Mouse (Mus musculus): ENCODE results near the gene Msx2. TPM values are rescaled to one million over a fixed set of nuclear protein-coding genes. Genes with fewer than 3 reads are reported as not detected.
A peak's percentile ranks its signal among the peaks of the same experiment; 100 is the strongest.

Gene Msx2
- polyA plus RNA-seq, 1 experiment from 2014 or later: 0.09 TPM

DNA sequence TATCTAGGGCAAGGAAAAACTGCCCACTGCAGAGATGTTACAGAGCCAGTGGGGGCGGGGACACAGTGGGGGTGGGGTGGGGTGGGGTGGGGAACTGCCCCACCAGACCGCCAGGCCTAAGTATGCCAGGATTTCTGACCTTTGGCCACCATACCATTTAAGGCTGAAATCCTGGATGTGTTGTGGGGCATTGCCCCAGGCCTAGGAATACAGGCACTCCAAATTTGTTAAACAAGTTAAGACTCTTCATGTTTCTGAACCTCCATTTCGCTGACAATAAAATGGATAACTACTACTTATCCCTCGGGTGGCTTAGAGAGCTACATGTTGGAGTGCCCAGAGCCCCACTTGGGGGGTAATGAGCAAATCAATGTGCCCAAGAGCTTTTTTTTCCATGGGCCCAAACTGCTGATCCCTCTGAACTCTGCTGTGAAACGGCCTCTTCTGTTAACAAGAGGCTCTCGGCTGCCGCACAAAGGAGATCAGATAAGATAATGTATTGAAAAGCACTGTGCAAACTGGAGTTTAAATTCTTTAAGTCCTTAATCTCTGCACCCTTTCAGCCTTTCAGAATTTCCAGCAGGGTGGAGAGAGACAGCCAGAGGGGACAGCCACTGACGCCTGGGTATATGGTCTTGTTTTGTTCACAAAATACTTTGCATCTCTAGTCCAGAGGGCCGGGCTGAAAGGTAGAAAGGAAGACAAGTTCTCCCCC lies 2.3 kb downstream of the Msx2 start:
- DNase-seq (ENCODE audit: low spot score) (no peak), ATAC-seq (replicated peaks; ENCODE audit: low FRiP score, low TSS enrichment, low read depth) (no peak)
- WGBS: 18% methylated on average over 9 of the region's 9 CpGs

DNA sequence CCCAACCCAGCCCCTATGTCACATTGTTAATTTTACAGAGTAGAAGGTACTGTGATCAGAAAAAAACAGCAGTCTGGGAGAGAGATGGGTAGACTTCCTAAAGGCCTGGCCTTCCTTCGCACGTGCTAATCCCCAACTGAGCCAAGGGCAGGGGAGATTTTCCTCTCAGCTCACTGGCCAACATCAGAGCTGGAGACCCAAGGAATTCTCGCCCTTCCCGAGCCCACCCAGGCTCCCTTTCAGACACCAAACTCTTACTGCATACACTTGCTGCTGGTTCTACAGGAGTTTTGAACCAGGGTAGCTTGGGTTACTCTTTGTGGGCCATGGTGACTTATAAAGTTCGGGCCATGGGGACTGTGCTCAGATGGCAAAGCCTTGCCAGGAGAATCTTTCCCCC lies 3.1 kb downstream of the Msx2 start:
- ATAC-seq (replicated peaks; ENCODE audit: low FRiP score, low TSS enrichment, low read depth) (no peak), DNase-seq (ENCODE audit: low spot score) (no peak)
- H3K9me3 ChIP-seq (ENCODE audit: control insufficient read depth, low read length): no peaks in the 10 kb centered on the region
- H3K27ac ChIP-seq (ENCODE audit: low read depth): no peak overlapping the region
- no peaks in the 10 kb centered on the region for H3K36me3 ChIP-seq (ENCODE audit: control insufficient read depth, insufficient read depth, low read length)
- H3K9ac ChIP-seq (ENCODE audit: low read length): no peak overlapping the region
- 36% methylated on average over 5 of the region's 5 CpGs for WGBS
- H3K4me1 ChIP-seq (replicated peaks; ENCODE audit: control insufficient read depth, insufficient read depth, low read length): no peaks in the 10 kb centered on the region
- H3K4me2 ChIP-seq (ENCODE audit: low read length): no peak overlapping the region
- H3K4me3 ChIP-seq (ENCODE audit: low read depth, low read length): no peak overlapping the region
- H3K27me3 ChIP-seq (replicated peaks; ENCODE audit: control insufficient read depth, insufficient read depth, low read length): peaks cover 100% of the 10 kb centered on the region

More for the DNA sequence above, 2.3 kb downstream of the Msx2 start:
- Histone ChIP-seq H3K27me3 (replicated peaks; ENCODE audit: control insufficient read depth, insufficient read depth, low read length) (peaks cover 100% of the 10 kb centered on the region), H3K36me3 (ENCODE audit: control insufficient read depth, insufficient read depth, low read length) (no peaks in the 10 kb centered on the region), H3K4me2 (ENCODE audit: low read length) (no peak overlapping the region), H3K9me3 (ENCODE audit: control insufficient read depth, low read length) (no peaks in the 10 kb centered on the region), H3K27ac (ENCODE audit: low read depth) (no peak overlapping the region), H3K9ac (ENCODE audit: low read length) (no peak overlapping the region), H3K4me1 (replicated peaks; ENCODE audit: control insufficient read depth, insufficient read depth, low read length) (no peaks in the 10 kb centered on the region), H3K4me3 (ENCODE audit: low read depth, low read length) (no peak overlapping the region)

DNA sequence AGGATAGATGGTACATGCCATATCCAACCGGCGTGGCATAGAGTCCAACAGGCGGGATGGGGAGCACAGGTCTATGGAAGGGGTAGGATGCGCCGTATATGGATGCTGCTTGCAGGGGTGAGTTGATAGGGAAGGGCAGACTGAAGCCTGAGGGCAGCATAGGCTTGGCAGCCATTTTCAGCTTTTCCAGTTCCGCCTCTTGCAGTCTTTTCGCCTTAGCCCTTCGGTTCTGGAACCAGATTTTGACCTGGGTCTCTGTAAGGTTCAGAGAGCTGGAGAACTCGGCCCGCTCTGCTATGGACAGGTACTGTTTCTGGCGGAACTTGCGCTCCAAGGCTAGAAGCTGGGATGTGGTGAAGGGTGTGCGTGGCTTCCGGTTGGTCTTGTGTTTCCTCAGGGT lies 4.7 kb downstream of the Msx2 start:
- DNase-seq (ENCODE audit: low spot score): no peak
- no peak overlapping the region for H3K4me2 ChIP-seq (ENCODE audit: low read length)
- H3K4me1 ChIP-seq (replicated peaks; ENCODE audit: control insufficient read depth, insufficient read depth, low read length): no peaks in the 10 kb centered on the region
- H3K27ac ChIP-seq (ENCODE audit: low read depth): no peak overlapping the region
- WGBS: 48% methylated on average over 14 of the region's 14 CpGs
- no peaks in the 10 kb centered on the region for H3K9me3 ChIP-seq (ENCODE audit: control insufficient read depth, low read length)
- H3K9ac ChIP-seq (ENCODE audit: low read length): no peak overlapping the region
- no peaks in the 10 kb centered on the region for H3K36me3 ChIP-seq (ENCODE audit: control insufficient read depth, insufficient read depth, low read length)
- no peak overlapping the region for H3K4me3 ChIP-seq (ENCODE audit: low read depth, low read length)
- ATAC-seq (replicated peaks; ENCODE audit: low FRiP score, low TSS enrichment, low read depth): no peak
- H3K27me3 ChIP-seq (replicated peaks; ENCODE audit: control insufficient read depth, insufficient read depth, low read length): peaks cover 100% of the 10 kb centered on the region

DNA sequence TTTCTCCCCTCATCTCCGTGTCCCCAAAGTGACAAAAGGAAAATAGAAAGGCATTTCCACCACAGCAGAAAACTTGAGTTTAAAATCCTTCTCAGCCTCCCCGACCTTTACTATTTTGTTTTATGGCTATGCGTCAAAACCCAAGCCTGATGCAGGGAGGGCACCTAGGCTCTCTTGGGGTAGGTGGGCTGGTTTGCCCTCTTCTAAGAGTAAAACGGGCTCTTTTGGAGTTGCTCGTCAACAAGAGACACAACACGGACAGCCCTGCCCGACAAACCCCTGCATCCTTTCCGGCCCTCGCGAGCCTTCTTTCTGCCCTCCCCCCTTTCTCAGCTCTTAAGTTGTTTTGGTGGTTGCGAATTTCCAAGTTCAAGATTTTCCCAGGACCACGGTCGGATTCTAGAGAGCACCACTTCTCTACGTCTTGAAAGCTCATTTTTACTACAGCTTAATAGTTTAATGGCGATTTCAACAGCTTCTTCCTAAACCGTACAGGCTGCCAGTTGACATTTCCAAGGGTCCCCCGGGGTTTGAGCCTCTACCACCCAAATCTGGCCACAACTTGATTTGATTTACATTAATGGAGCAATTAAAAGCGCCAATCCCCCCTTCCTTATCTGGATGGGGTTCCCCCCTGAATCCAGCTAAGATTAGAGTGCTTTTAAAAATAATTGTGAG lies 6.5 kb downstream of the Msx2 start:
- H3K27me3 ChIP-seq (replicated peaks; ENCODE audit: control insufficient read depth, insufficient read depth, low read length): peaks cover 100% of the 10 kb centered on the region

DNA sequence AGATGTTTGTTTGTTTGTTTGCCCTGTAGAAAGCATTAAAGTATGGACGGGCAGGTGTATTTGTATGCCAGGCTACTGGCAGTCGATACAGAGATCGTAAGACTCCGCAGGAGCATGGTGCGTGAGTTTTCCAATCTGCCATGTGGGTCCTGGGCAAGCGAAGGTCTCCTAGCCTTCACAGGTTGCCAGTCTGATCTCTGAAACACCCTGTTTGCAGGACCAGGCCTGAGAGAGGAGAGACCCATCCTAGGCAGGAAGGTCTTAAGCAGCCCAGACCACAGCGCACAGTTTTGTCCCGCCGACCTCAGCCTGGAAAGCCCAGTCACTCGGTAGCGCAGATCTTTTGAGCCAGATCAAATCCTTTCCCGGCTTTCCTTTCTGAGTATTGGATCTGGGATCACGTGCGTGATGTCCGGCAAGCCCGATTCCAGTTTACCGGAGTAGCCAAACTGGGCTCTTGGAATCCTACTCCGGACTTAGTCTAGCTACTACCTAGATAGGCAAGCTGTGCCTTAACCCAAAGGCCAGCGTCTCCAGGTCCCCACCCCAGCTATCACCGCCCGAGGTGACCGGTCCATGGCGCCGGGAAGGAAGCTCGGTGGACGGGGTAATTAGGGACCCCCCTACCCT lies 7.6 kb downstream of the Msx2 start:
- Histone ChIP-seq H3K27ac (ENCODE audit: low read depth) (no peak overlapping the region), H3K36me3 (ENCODE audit: control insufficient read depth, insufficient read depth, low read length) (no peaks in the 10 kb centered on the region), H3K27me3 (replicated peaks; ENCODE audit: control insufficient read depth, insufficient read depth, low read length) (peaks cover 100% of the 10 kb centered on the region), H3K4me3 (ENCODE audit: low read depth, low read length) (no peak overlapping the region), H3K4me2 (ENCODE audit: low read length) (no peak overlapping the region), H3K4me1 (replicated peaks; ENCODE audit: control insufficient read depth, insufficient read depth, low read length) (peaks cover 3% of the 10 kb centered on the region; the same call in 1 of the 2 replicates), H3K9me3 (ENCODE audit: control insufficient read depth, low read length) (no peaks in the 10 kb centered on the region), H3K9ac (ENCODE audit: low read length) (no peak overlapping the region)
- ATAC-seq (replicated peaks; ENCODE audit: low FRiP score, low TSS enrichment, low read depth): no peak
- WGBS: 8% methylated on average over 26 of the region's 26 CpGs
- peak; percentile 56 for DNase-seq (ENCODE audit: low spot score)

More for the DNA sequence above, 6.5 kb downstream of the Msx2 start:
- Histone ChIP-seq H3K4me3 (ENCODE audit: low read depth, low read length) (no peak overlapping the region), H3K27ac (ENCODE audit: low read depth) (no peak overlapping the region), H3K36me3 (ENCODE audit: control insufficient read depth, insufficient read depth, low read length) (no peaks in the 10 kb centered on the region), H3K9me3 (ENCODE audit: control insufficient read depth, low read length) (no peaks in the 10 kb centered on the region), H3K4me1 (replicated peaks; ENCODE audit: control insufficient read depth, insufficient read depth, low read length) (peaks cover 3% of the 10 kb centered on the region; the same call in 1 of the 2 replicates), H3K4me2 (ENCODE audit: low read length) (no peak overlapping the region), H3K9ac (ENCODE audit: low read length) (no peak overlapping the region)
- no peak for DNase-seq (ENCODE audit: low spot score)
- WGBS: 8% methylated on average over 18 of the region's 18 CpGs
- ATAC-seq (replicated peaks; ENCODE audit: low FRiP score, low TSS enrichment, low read depth): no peak

DNA sequence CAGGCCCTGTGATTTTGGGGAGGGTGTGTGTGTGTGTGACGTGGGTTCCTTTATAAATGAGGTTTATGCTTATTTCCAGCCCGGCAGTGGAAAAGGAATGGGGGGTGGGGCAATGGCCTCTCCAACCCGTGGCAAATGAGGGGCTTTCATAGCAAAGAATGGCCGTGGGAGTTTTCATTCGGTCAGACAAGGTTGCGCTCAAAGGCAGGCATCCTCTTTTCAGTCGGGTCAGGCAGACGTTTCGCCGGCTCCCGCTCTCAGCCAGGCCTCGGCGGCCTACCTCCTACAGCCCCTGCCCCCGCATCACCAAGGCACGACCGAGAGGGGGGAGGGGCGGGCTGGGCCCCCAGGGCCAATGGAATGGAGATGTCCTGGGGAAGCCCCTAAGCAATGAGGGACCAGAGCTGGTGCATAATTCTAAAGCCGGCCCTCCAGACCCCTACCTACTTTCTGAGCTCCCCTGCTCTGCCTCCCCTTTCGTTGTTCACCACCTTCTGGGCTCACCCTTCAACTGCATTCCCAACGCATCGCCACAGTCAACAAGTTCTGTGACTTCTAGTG lies 8.4 kb downstream of the Msx2 start:
- Histone ChIP-seq H3K9me3 (ENCODE audit: control insufficient read depth, low read length) (no peaks in the 10 kb centered on the region), H3K36me3 (ENCODE audit: control insufficient read depth, insufficient read depth, low read length) (no peaks in the 10 kb centered on the region), H3K4me2 (ENCODE audit: low read length) (no peak overlapping the region), H3K9ac (ENCODE audit: low read length) (no peak overlapping the region), H3K27ac (ENCODE audit: low read depth) (no peak overlapping the region), H3K27me3 (replicated peaks; ENCODE audit: control insufficient read depth, insufficient read depth, low read length) (peaks cover 98% of the 10 kb centered on the region), H3K4me1 (replicated peaks; ENCODE audit: control insufficient read depth, insufficient read depth, low read length) (peaks cover 3% of the 10 kb centered on the region; the same call in 1 of the 2 replicates), H3K4me3 (ENCODE audit: low read depth, low read length) (no peak overlapping the region)
- no peak for ATAC-seq (replicated peaks; ENCODE audit: low FRiP score, low TSS enrichment, low read depth)
- 8% methylated on average over 21 of the region's 21 CpGs for WGBS
- DNase-seq (ENCODE audit: low spot score): no peak

DNA sequence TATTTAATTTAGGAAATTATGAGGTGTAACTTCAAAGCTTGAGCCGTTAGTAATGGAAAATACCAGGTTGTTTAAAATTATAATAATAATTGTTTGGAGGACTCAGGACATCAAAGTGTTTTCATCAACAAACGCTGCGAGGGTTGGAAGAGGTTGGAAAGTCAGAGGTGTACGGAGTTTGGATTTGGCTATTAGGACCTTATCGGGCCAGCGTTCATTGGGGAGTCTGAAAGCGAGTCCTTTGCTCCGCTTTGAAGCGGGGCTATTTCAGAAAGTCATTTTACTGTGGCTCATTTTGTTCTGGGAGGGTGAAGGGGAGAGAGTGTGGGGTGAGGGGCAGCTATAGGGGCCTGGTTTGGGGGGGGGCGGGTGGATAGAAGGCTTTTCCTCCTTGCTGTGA lies 8.9 kb downstream of the Msx2 start:
- no peak for ATAC-seq (replicated peaks; ENCODE audit: low FRiP score, low TSS enrichment, low read depth)
- H3K36me3 ChIP-seq (ENCODE audit: control insufficient read depth, insufficient read depth, low read length): no peaks in the 10 kb centered on the region
- no peak overlapping the region for H3K9ac ChIP-seq (ENCODE audit: low read length)
- no peak overlapping the region for H3K27ac ChIP-seq (ENCODE audit: low read depth)
- H3K9me3 ChIP-seq (ENCODE audit: control insufficient read depth, low read length): no peaks in the 10 kb centered on the region
- WGBS: 11% methylated on average over 10 of the region's 10 CpGs
- peaks cover 3% of the 10 kb centered on the region; the same call in 1 of the 2 replicates for H3K4me1 ChIP-seq (replicated peaks; ENCODE audit: control insufficient read depth, insufficient read depth, low read length)
- H3K27me3 ChIP-seq (replicated peaks; ENCODE audit: control insufficient read depth, insufficient read depth, low read length): peaks cover 95% of the 10 kb centered on the region
- H3K4me2 ChIP-seq (ENCODE audit: low read length): no peak overlapping the region
- no peak for DNase-seq (ENCODE audit: low spot score)
- no peak overlapping the region for H3K4me3 ChIP-seq (ENCODE audit: low read depth, low read length)

DNA sequence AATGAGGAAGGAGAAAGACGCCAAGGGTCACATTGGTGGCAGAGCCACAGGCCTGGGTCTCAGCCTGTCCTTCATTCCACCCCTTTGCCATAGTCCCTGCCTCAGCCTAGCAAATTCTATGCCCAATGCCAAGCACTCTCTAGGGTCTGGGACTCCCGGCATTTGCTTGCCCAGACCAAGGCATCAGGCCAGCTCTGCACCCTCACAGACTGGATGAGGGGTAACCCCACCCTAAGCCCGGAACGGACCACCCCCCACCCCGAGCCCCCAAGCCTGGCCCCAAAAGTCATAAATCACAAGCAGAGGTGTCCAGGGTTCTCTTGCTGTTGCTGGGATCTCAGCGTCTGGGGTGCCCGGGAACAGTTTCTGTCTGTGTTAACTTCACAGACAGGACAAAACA lies 9.8 kb downstream of the Msx2 start:
- peaks cover 93% of the 10 kb centered on the region for H3K27me3 ChIP-seq (replicated peaks; ENCODE audit: control insufficient read depth, insufficient read depth, low read length)
- H3K27ac ChIP-seq (ENCODE audit: low read depth): no peak overlapping the region
- DNase-seq (ENCODE audit: low spot score): peak; percentile 61
- H3K9ac ChIP-seq (ENCODE audit: low read length): no peak overlapping the region
- H3K36me3 ChIP-seq (ENCODE audit: control insufficient read depth, insufficient read depth, low read length): no peaks in the 10 kb centered on the region
- H3K4me3 ChIP-seq (ENCODE audit: low read depth, low read length): no peak overlapping the region
- H3K4me1 ChIP-seq (replicated peaks; ENCODE audit: control insufficient read depth, insufficient read depth, low read length): peaks cover 3% of the 10 kb centered on the region; the same call in 1 of the 2 replicates
- no peak for ATAC-seq (replicated peaks; ENCODE audit: low FRiP score, low TSS enrichment, low read depth)
- WGBS: 2% methylated on average over 7 of the region's 7 CpGs
- H3K4me2 ChIP-seq (ENCODE audit: low read length): no peak overlapping the region; the same call in 1 of the 2 replicates
- no peaks in the 10 kb centered on the region for H3K9me3 ChIP-seq (ENCODE audit: control insufficient read depth, low read length)
